In the genomic region with DNA sequence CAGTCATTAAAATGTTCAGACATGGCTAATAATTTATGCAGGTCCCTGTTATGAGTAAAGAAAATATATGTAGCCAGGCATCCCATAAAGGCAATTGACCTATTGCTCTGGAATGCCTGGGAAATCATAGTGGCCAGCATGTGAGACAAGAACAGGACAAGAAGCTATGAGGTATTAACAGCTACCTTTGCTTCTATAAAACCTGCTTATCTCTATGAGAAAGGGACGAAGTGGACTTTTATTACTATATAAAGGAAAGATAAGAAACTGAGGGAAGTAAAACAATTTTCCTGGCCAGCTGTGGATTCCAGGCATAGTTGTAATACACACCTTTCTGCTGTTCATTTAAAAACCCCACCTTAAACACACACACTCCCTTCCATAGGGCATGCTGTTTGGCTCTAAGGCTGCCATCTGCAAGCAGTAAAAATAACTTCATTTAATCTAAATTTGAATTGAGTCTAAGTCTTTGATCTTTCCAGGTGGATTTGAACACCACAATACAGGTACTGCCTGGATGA, we compare ENCODE assay signal across 23 mouse cellular contexts.
DNase-seq lines count a peak whose midpoint lies in the region; ATAC-seq and TF ChIP-seq lines count a peak whose summit lies in the region.
"Had no signal": no experiment of that assay in that cellular context is flagged by ENCODE, and none has a peak within 500 bp of the region (broad histone marks: within the 10 kb centered on the region; RNA-seq: fewer than 3 reads in every experiment).

No protein-coding gene starts in this region.

- H3K27me3 ChIP-seq in intestine, embryonic 15.5 days (replicated peaks) = no peaks in the 10 kb centered on the region
- H3K27me3 ChIP-seq in stomach, embryonic 16.5 days (ENCODE audit: control insufficient read depth, insufficient read depth, low read length) = no peaks in the 10 kb centered on the region
- H3K27me3 ChIP-seq in forebrain, postnatal 0 days (ENCODE audit: insufficient read depth, low read length) = no peaks in the 10 kb centered on the region
- H3K27me3 ChIP-seq: forebrain, embryonic 13.5 days; heart, embryonic 13.5 days; hindbrain, embryonic 12.5 days; hindbrain, embryonic 15.5 days had no signal

- WGBS in intestine, embryonic 15.5 days = 58% methylated on average over 1 of the region's 1 CpGs
- 37% methylated on average over 1 of the region's 1 CpGs for WGBS in large intestine, adult 2 months
- 57% methylated on average over 1 of the region's 1 CpGs for WGBS in stomach, embryonic 16.5 days
- 100% methylated on average over 1 of the region's 1 CpGs for WGBS in forebrain, postnatal 0 days

- H3K27ac ChIP-seq in intestine, embryonic 15.5 days = peak overlapping the region; percentile 48; the same call in 1 of the 2 replicates
- peak overlapping the region; percentile 49; the same call in 1 of the 2 replicates for H3K27ac ChIP-seq in stomach, embryonic 16.5 days (ENCODE audit: low read length)
- H3K27ac ChIP-seq in forebrain, postnatal 0 days (ENCODE audit: low read depth, low read length) = no peak overlapping the region
- H3K27ac ChIP-seq: forebrain, embryonic 10.5 days; forebrain, embryonic 13.5 days; heart, adult 2 months; heart, embryonic 10.5 days; heart, embryonic 13.5 days; hindbrain, embryonic 12.5 days; hindbrain, embryonic 15.5 days had no signal

- peak; percentile 41 for DNase-seq in R1 (ENCODE audit: low read depth, low spot score)
- DNase-seq in large intestine, adult 2 months (ENCODE audit: low read depth, low spot score) = peak; percentile 84
- DNase-seq in kidney, adult 11 months = no peak
- DNase-seq in lung, postnatal 36 days = no peak
- no peak for DNase-seq in thymus, postnatal 25 days
- no peak for DNase-seq in forebrain, postnatal 0 days
- DNase-seq: adrenal gland, postnatal 10 days; adrenal gland, postnatal 36 days; cerebellum, adult 18-20 months; cerebellum, adult 9-10 months; cerebellum, postnatal 14 days; gastrocnemius, postnatal 36 days; heart, adult 2 months had no signal

- H3K4me3 ChIP-seq in intestine, embryonic 15.5 days (replicated peaks) = no peak overlapping the region
- H3K4me3 ChIP-seq in stomach, embryonic 16.5 days (replicated peaks; ENCODE audit: low read length) = no peak overlapping the region
- H3K4me3 ChIP-seq in forebrain, postnatal 0 days (ENCODE audit: low read depth, low read length) = no peak overlapping the region
- H3K4me3 ChIP-seq: forebrain, embryonic 10.5 days; forebrain, embryonic 13.5 days; heart, adult 2 months; heart, embryonic 10.5 days; heart, embryonic 13.5 days; hindbrain, embryonic 12.5 days; hindbrain, embryonic 15.5 days had no signal

- H3K4me2 ChIP-seq in intestine, embryonic 15.5 days (replicated peaks) = no peak overlapping the region
- no peak overlapping the region for H3K4me2 ChIP-seq in stomach, embryonic 16.5 days (ENCODE audit: low read depth, low read length)
- no peak overlapping the region for H3K4me2 ChIP-seq in forebrain, postnatal 0 days (ENCODE audit: low read depth)
- H3K4me2 ChIP-seq: forebrain, embryonic 13.5 days; heart, embryonic 13.5 days; hindbrain, embryonic 12.5 days; hindbrain, embryonic 15.5 days had no signal

- no peaks in the 10 kb centered on the region for H3K9me3 ChIP-seq in intestine, embryonic 15.5 days
- H3K9me3 ChIP-seq in stomach, embryonic 16.5 days (replicated peaks; ENCODE audit: control insufficient read depth, low read length) = no peaks in the 10 kb centered on the region
- no peaks in the 10 kb centered on the region for H3K9me3 ChIP-seq in forebrain, postnatal 0 days (ENCODE audit: low read length)
- H3K9me3 ChIP-seq: forebrain, embryonic 10.5 days; forebrain, embryonic 13.5 days; heart, embryonic 10.5 days; heart, embryonic 13.5 days; hindbrain, embryonic 12.5 days; hindbrain, embryonic 15.5 days had no signal

- H3K9ac ChIP-seq in intestine, embryonic 15.5 days = no peak overlapping the region
- H3K9ac ChIP-seq in stomach, embryonic 16.5 days (ENCODE audit: low read length) = no peak overlapping the region
- no peak overlapping the region for H3K9ac ChIP-seq in forebrain, postnatal 0 days
- H3K9ac ChIP-seq: forebrain, embryonic 13.5 days; heart, embryonic 13.5 days; hindbrain, embryonic 12.5 days; hindbrain, embryonic 15.5 days had no signal

- no peaks in the 10 kb centered on the region for H3K36me3 ChIP-seq in intestine, embryonic 15.5 days
- H3K36me3 ChIP-seq in stomach, embryonic 16.5 days (ENCODE audit: control insufficient read depth, insufficient read depth, low read length) = no peaks in the 10 kb centered on the region
- peaks cover 9% of the 10 kb centered on the region for H3K36me3 ChIP-seq in forebrain, postnatal 0 days (ENCODE audit: insufficient read depth)

- 0 out of 2 replicates have a peak, but pooled peaks cover 2% of the 10 kb centered on the region for H3K4me1 ChIP-seq in intestine, embryonic 15.5 days (replicated peaks)
- H3K4me1 ChIP-seq in stomach, embryonic 16.5 days (ENCODE audit: control insufficient read depth, insufficient read depth, low read length) = peaks cover 8% of the 10 kb centered on the region; the same call in 1 of the 2 replicates
- no peaks in the 10 kb centered on the region for H3K4me1 ChIP-seq in forebrain, postnatal 0 days (ENCODE audit: insufficient read depth)
- H3K4me1 ChIP-seq: forebrain, embryonic 10.5 days; forebrain, embryonic 13.5 days; heart, embryonic 10.5 days; heart, embryonic 13.5 days; hindbrain, embryonic 12.5 days; hindbrain, embryonic 15.5 days had no signal

- ATAC-seq in intestine, embryonic 15.5 days = peak; percentile 98
- peak; percentile 80; the same call in 1 of the 2 replicates for ATAC-seq in stomach, embryonic 16.5 days (ENCODE audit: insufficient read depth, low FRiP score)
- ATAC-seq in forebrain, postnatal 0 days = no peak
- ATAC-seq: activated CD4-positive, CD25-positive, alpha-beta regulatory T cell, adult 4 months; forebrain, embryonic 13.5 days; forebrain, embryonic 16.5 days had no signal

- TF ChIP-seq CTCF in forebrain, postnatal 0 days (IDR thresholded peaks at IDR 0.05; ENCODE audit: low read depth) = no peak

Comparison
In these comparisons a context has a peak if more than half of its experiments do, and no peak if none do; other contexts are left out.
1. DNase-seq: peak in R1 (single experiment) and large intestine, adult 2 months (single experiment); none in kidney, adult 11 months (single experiment), lung, postnatal 36 days (single experiment), thymus, postnatal 25 days (single experiment) and forebrain, postnatal 0 days (single experiment).